18 mouse cellular contexts compared by ENCODE assay signal in the genomic region with DNA sequence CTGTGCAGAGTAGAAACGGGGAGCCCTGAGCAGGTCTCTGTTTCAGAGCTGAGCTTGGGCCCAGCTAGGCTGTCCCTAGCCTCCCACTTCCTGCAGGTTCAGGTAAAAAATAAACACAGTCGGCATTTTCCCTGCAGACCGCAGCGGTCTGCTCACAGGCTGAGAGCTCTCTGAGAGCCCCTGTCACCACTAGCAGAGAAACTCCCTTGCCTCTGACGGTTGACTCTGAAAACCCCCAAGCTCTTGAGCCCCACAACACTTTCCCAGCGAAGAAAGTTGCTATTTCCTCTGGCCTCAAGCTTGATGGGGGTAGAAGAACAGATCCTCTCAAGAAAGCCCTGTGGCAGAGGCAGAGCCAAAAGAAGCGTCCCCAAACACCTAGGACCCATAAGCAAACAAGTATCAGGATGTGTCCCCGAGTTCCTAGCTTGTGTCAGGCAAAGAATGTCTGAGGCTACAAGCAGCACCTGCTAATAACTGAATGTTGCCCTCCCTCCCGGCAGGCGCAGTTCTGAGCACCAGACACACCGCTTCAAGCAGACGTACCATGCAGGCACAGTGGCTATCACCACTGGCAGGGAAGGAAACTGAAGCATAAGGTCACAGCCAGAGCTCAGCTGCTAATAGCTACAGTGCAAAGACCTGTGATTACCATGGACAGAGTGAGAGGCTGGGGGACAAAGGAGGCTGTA. TPM values are rescaled to one million over a fixed set of nuclear protein-coding genes. Genes with fewer than 3 reads are reported as not detected.
DNase-seq lines count a peak whose midpoint lies in the region; ATAC-seq lines count a peak whose summit lies in the region.
"Had no signal": no experiment of that assay in that cellular context is flagged by ENCODE, and none has a peak within 500 bp of the region (broad histone marks: within the 10 kb centered on the region; RNA-seq: fewer than 3 reads in every experiment).

No protein-coding gene starts in this region.

- H3K27ac ChIP-seq in heart, embryonic 13.5 days (replicated peaks), result peak overlapping the region; percentile 38; the same call in 1 of the 2 replicates
- H3K27ac ChIP-seq: gastrocnemius, adult 2 months; hindbrain, embryonic 14.5 days; kidney, postnatal 0 days; liver, embryonic 12.5 days had no signal

- H3K4me1 ChIP-seq in heart, embryonic 13.5 days, result peaks cover 44% of the 10 kb centered on the region

- H3K9ac ChIP-seq in heart, embryonic 13.5 days, result peak overlapping the region; percentile 48
- H3K9ac ChIP-seq: hindbrain, embryonic 14.5 days; liver, embryonic 12.5 days had no signal

- no peaks in the 10 kb centered on the region for H3K9me3 ChIP-seq in heart, embryonic 13.5 days
- H3K9me3 ChIP-seq: G1E; liver, embryonic 12.5 days had no signal

- ATAC-seq in heart, embryonic 13.5 days (ENCODE audit: extremely low read depth, insufficient number of reproducible peaks, low FRiP score, low TSS enrichment), result no peak
- ATAC-seq: liver, embryonic 12.5 days had no signal

- no peak overlapping the region for H3K4me3 ChIP-seq in heart, embryonic 13.5 days
- H3K4me3 ChIP-seq: gastrocnemius, adult 2 months; liver, embryonic 12.5 days had no signal

- no peaks in the 10 kb centered on the region for H3K27me3 ChIP-seq in heart, embryonic 13.5 days (replicated peaks)

- WGBS in heart, embryonic 13.5 days, result 27% methylated on average over 12 of the region's 12 CpGs

- DNase-seq in heart, postnatal 36 days, result no peak
- peak; percentile 45 to 58 for DNase-seq in spleen, postnatal 36 days (ENCODE audit: low spot score in 2 of 2)
- no peak for DNase-seq in spleen, postnatal 14 days (ENCODE audit: low spot score in 2 of 2)
- peak; percentile 91 for DNase-seq in naive thymus-derived CD4-positive, alpha-beta T cell, adult 2 months (ENCODE audit: low read depth)
- DNase-seq in kidney, adult 11 months, result no peak
- no peak for DNase-seq in kidney, postnatal 4 days
- DNase-seq in left cerebral cortex, postnatal 4 days, result no peak
- DNase-seq: cerebellum, postnatal 36 days; gastrocnemius, adult 2 months; right cerebral cortex, postnatal 4 days had no signal

- peak overlapping the region; percentile 32 for H3K4me2 ChIP-seq in heart, embryonic 13.5 days
- H3K4me2 ChIP-seq: hindbrain, embryonic 14.5 days; liver, embryonic 12.5 days; midbrain, embryonic 11.5 days had no signal

- no peaks in the 10 kb centered on the region for H3K36me3 ChIP-seq in heart, embryonic 13.5 days
- H3K36me3 ChIP-seq: G1E; liver, embryonic 12.5 days had no signal

- intact Hi-C loops in heart, postnatal 36 days (cut with DNase I), result no loop called here
- intact Hi-C loops in left cerebral cortex, postnatal 4 days (cut with DNase I), result no loop called here

RNA-seq across cellular contexts. Expression of a gene that starts 17.1 kb away (rescaled TPM):
- polyA plus RNA-seq in heart, embryonic 13.5 days (2015; fragmentation: Nextera tagmentation; extraction: Ambion mirVana), result 3.5 and 4.3 TPM in 2 replicates
- total RNA-seq in heart, postnatal 36 days (2021), result 1 to 10 TPM in 1 of 2 experiments, under 1 TPM in 1; 0.65 to 1.2 TPM
- 1 to 10 TPM; 6.9 to 7.3 TPM for total RNA-seq in left cerebral cortex, postnatal 4 days (2021)
- total RNA-seq: G1E had no signal
- polyA plus RNA-seq: G1E had no signal

RNA-seq across cellular contexts. Expression of a gene that starts 34.0 kb away (rescaled TPM):
- 467 and 522 TPM in 2 replicates for polyA plus RNA-seq in heart, embryonic 13.5 days (2015; fragmentation: Nextera tagmentation; extraction: Ambion mirVana)
- total RNA-seq in heart, postnatal 36 days (2021), result 100 to 1,000 TPM; 241 to 246 TPM
- 100 to 1,000 TPM; 474 to 484 TPM for total RNA-seq in left cerebral cortex, postnatal 4 days (2021)

RNA-seq across cellular contexts. Expression of a gene that starts 52.0 kb away (rescaled TPM):
- not detected in 2 replicates for polyA plus RNA-seq in heart, embryonic 13.5 days (2015; fragmentation: Nextera tagmentation; extraction: Ambion mirVana)
- not detected for total RNA-seq in heart, postnatal 36 days (2021)
- not detected for total RNA-seq in left cerebral cortex, postnatal 4 days (2021)
- total RNA-seq: gastrocnemius, adult 2 months; left cerebral cortex, adult 18-20 months had no signal
- polyA plus RNA-seq: G1E; hindbrain, embryonic 14.5 days; kidney, postnatal 0 days; liver, embryonic 12.5 days; midbrain, embryonic 11.5 days; urinary bladder, adult 2 months had no signal

Comparison
In these comparisons a context has a peak if more than half of its experiments do, and no peak if none do; other contexts are left out.
1. DNase-seq: peak in spleen, postnatal 36 days (2 of 2) and naive thymus-derived CD4-positive, alpha-beta T cell, adult 2 months (single experiment); none in heart, postnatal 36 days (0 of 2), spleen, postnatal 14 days (0 of 2), kidney, adult 11 months (single experiment), kidney, postnatal 4 days (0 of 2) and left cerebral cortex, postnatal 4 days (single experiment).